Mouse (Mus musculus): ENCODE measurements around the gene Pi4ka. TPM values are rescaled to one million over a fixed set of nuclear protein-coding genes. Genes with fewer than 3 reads are reported as not detected.

Gene Pi4ka
- polyA plus RNA-seq, 1 experiment from 2014 or later = 35.5 TPM

GRCm38 (mm10) chr16:17267937-17268336 is 138.2 kb downstream of the Pi4ka start:
- Histone ChIP-seq H3K27me3 (no peaks in the 10 kb centered on the region), H3K4me3 (no peak overlapping the region), H3K4me1 (peaks cover 1% of the 10 kb centered on the region; the same call in 1 of the 2 replicates), H3K36me3 (peaks cover 1% of the 10 kb centered on the region; the same call in 1 of the 2 replicates), H3K9ac (no peak overlapping the region), H3K9me3 (peaks cover 6% of the 10 kb centered on the region; the same call in 1 of the 2 replicates), H3K27ac (no peak overlapping the region), H3K4me2 (no peak overlapping the region)
- ATAC-seq (ENCODE audit: insufficient number of reproducible peaks, insufficient read depth, low FRiP score, low TSS enrichment, low read depth) = no peak
- 77% methylated on average over 5 of the region's 5 CpGs for WGBS

- Histone ChIP-seq H3K9ac (no peak overlapping the region), H3K9me3 (peaks cover 6% of the 10 kb centered on the region; the same call in 1 of the 2 replicates)
These were observed 140.0 kb downstream of the Pi4ka start for GRCm38 (mm10) chr16:17266113-17266512.

GRCm38 (mm10) chr16:17261341-17261740 is 144.8 kb downstream of the Pi4ka start:
- Histone ChIP-seq H3K36me3 (peaks cover 57% of the 10 kb centered on the region), H3K27ac (no peak overlapping the region), H3K9me3 (no peaks in the 10 kb centered on the region), H3K4me2 (no peak overlapping the region), H3K27me3 (no peaks in the 10 kb centered on the region), H3K4me3 (no peak overlapping the region), H3K9ac (no peak overlapping the region), H3K4me1 (peaks cover 7% of the 10 kb centered on the region; the same call in 1 of the 2 replicates)
- 84% methylated on average over 1 of the region's 1 CpGs for WGBS
- ATAC-seq (ENCODE audit: insufficient number of reproducible peaks, insufficient read depth, low FRiP score, low TSS enrichment, low read depth) = no peak

More at GRCm38 (mm10) chr16:17266113-17266512, 140.0 kb downstream of the Pi4ka start:
- ATAC-seq (ENCODE audit: insufficient number of reproducible peaks, insufficient read depth, low FRiP score, low TSS enrichment, low read depth) = no peak
- Histone ChIP-seq H3K27me3 (no peaks in the 10 kb centered on the region), H3K27ac (no peak overlapping the region), H3K36me3 (peaks cover 15% of the 10 kb centered on the region), H3K4me3 (no peak overlapping the region), H3K4me1 (peaks cover 7% of the 10 kb centered on the region; the same call in 1 of the 2 replicates), H3K4me2 (no peak overlapping the region)
- 85% methylated on average over 3 of the region's 3 CpGs for WGBS

GRCm38 (mm10) chr16:17258917-17259316 is 147.2 kb downstream of the Pi4ka start:
- no peak overlapping the region for H3K27ac ChIP-seq
- 92% methylated on average over 12 of the region's 12 CpGs for WGBS
- H3K27me3 ChIP-seq = no peaks in the 10 kb centered on the region
- peaks cover 71% of the 10 kb centered on the region for H3K36me3 ChIP-seq
- no peak overlapping the region for H3K4me2 ChIP-seq
- no peak overlapping the region for H3K9ac ChIP-seq
- no peak for ATAC-seq (ENCODE audit: insufficient number of reproducible peaks, insufficient read depth, low FRiP score, low TSS enrichment, low read depth)
- H3K9me3 ChIP-seq = no peaks in the 10 kb centered on the region
- no peak overlapping the region for H3K4me3 ChIP-seq
- peaks cover 10% of the 10 kb centered on the region for H3K4me1 ChIP-seq

GRCm38 (mm10) chr16:17257359-17257821 is 148.7 kb downstream of the Pi4ka start:
- no peak for ATAC-seq (ENCODE audit: insufficient number of reproducible peaks, insufficient read depth, low FRiP score, low TSS enrichment, low read depth)
- H3K4me2 ChIP-seq = no peak overlapping the region
- no peaks in the 10 kb centered on the region for H3K9me3 ChIP-seq
- peaks cover 65% of the 10 kb centered on the region for H3K36me3 ChIP-seq
- no peak overlapping the region for H3K9ac ChIP-seq
- peaks cover 18% of the 10 kb centered on the region for H3K4me1 ChIP-seq
- H3K27ac ChIP-seq = no peak overlapping the region
- no peak overlapping the region for H3K4me3 ChIP-seq
- H3K27me3 ChIP-seq = no peaks in the 10 kb centered on the region
- 93% methylated on average over 9 of the region's 9 CpGs for WGBS

- 79% methylated on average over 2 of the region's 2 CpGs for WGBS
- no peak overlapping the region for H3K27ac ChIP-seq
- ATAC-seq (ENCODE audit: insufficient number of reproducible peaks, insufficient read depth, low FRiP score, low TSS enrichment, low read depth) = no peak
These were observed 150.8 kb downstream of the Pi4ka start for GRCm38 (mm10) chr16:17255270-17255669.

GRCm38 (mm10) chr16:17254005-17254597 is 152.0 kb downstream of the Pi4ka start:
- Histone ChIP-seq H3K4me1 (peaks cover 37% of the 10 kb centered on the region), H3K9me3 (no peaks in the 10 kb centered on the region), H3K27ac (no peak overlapping the region), H3K4me2 (no peak overlapping the region), H3K4me3 (no peak overlapping the region), H3K36me3 (peaks cover 38% of the 10 kb centered on the region), H3K27me3 (no peaks in the 10 kb centered on the region), H3K9ac (no peak overlapping the region)
- 30% methylated on average over 4 of the region's 4 CpGs for WGBS
- no peak for ATAC-seq (ENCODE audit: insufficient number of reproducible peaks, insufficient read depth, low FRiP score, low TSS enrichment, low read depth)

More at GRCm38 (mm10) chr16:17255270-17255669, 150.8 kb downstream of the Pi4ka start:
- peaks cover 50% of the 10 kb centered on the region for H3K36me3 ChIP-seq
- H3K9ac ChIP-seq = no peak overlapping the region
- no peak overlapping the region for H3K4me3 ChIP-seq
- H3K27me3 ChIP-seq = no peaks in the 10 kb centered on the region
- peaks cover 32% of the 10 kb centered on the region for H3K4me1 ChIP-seq
- H3K4me2 ChIP-seq = no peak overlapping the region
- no peaks in the 10 kb centered on the region for H3K9me3 ChIP-seq

GRCm38 (mm10) chr16:17252841-17253240 is 153.3 kb downstream of the Pi4ka start:
- Histone ChIP-seq H3K36me3 (peaks cover 26% of the 10 kb centered on the region), H3K9ac (no peak overlapping the region), H3K4me1 (peaks cover 44% of the 10 kb centered on the region), H3K9me3 (no peaks in the 10 kb centered on the region), H3K4me3 (no peak overlapping the region), H3K27ac (peak overlapping the region; percentile 44), H3K4me2 (no peak overlapping the region), H3K27me3 (no peaks in the 10 kb centered on the region)
- no peak for ATAC-seq (ENCODE audit: insufficient number of reproducible peaks, insufficient read depth, low FRiP score, low TSS enrichment, low read depth)
- 70% methylated on average over 7 of the region's 7 CpGs for WGBS

GRCm38 (mm10) chr16:17252086-17252726 is 153.9 kb downstream of the Pi4ka start:
- Histone ChIP-seq H3K4me1 (peaks cover 49% of the 10 kb centered on the region), H3K4me3 (no peak overlapping the region), H3K36me3 (peaks cover 19% of the 10 kb centered on the region), H3K27me3 (no peaks in the 10 kb centered on the region), H3K4me2 (no peak overlapping the region), H3K27ac (no peak overlapping the region), H3K9me3 (no peaks in the 10 kb centered on the region), H3K9ac (no peak overlapping the region)
- no peak for ATAC-seq (ENCODE audit: insufficient number of reproducible peaks, insufficient read depth, low FRiP score, low TSS enrichment, low read depth)
- 62% methylated on average over 3 of the region's 3 CpGs for WGBS

- no peak for ATAC-seq (ENCODE audit: insufficient number of reproducible peaks, insufficient read depth, low FRiP score, low TSS enrichment, low read depth)
- Histone ChIP-seq H3K4me2 (no peak overlapping the region), H3K4me3 (no peak overlapping the region), H3K27ac (no peak overlapping the region), H3K27me3 (no peaks in the 10 kb centered on the region), H3K9ac (no peak overlapping the region), H3K4me1 (peaks cover 49% of the 10 kb centered on the region), H3K9me3 (no peaks in the 10 kb centered on the region), H3K36me3 (peaks cover 14% of the 10 kb centered on the region)
- WGBS = 42% methylated on average over 3 of the region's 3 CpGs
These were observed 154.6 kb downstream of the Pi4ka start for GRCm38 (mm10) chr16:17251539-17251938.

GRCm38 (mm10) chr16:17249135-17249534 is 157.0 kb downstream of the Pi4ka start:
- Histone ChIP-seq H3K27ac (no peak overlapping the region), H3K4me3 (no peak overlapping the region), H3K36me3 (no peaks in the 10 kb centered on the region), H3K4me1 (peaks cover 48% of the 10 kb centered on the region), H3K9ac (no peak overlapping the region), H3K9me3 (no peaks in the 10 kb centered on the region), H3K27me3 (no peaks in the 10 kb centered on the region), H3K4me2 (no peak overlapping the region)
- no peak for ATAC-seq (ENCODE audit: insufficient number of reproducible peaks, insufficient read depth, low FRiP score, low TSS enrichment, low read depth)
- WGBS = 59% methylated on average over 6 of the region's 6 CpGs

GRCm38 (mm10) chr16:17247727-17248126 is 158.4 kb downstream of the Pi4ka start:
- peaks cover 43% of the 10 kb centered on the region for H3K4me1 ChIP-seq
- no peaks in the 10 kb centered on the region for H3K9me3 ChIP-seq
- no peak overlapping the region for H3K4me3 ChIP-seq
- H3K27ac ChIP-seq = no peak overlapping the region
- no peak overlapping the region for H3K9ac ChIP-seq
- no peaks in the 10 kb centered on the region for H3K27me3 ChIP-seq
- H3K4me2 ChIP-seq = no peak overlapping the region
- no peaks in the 10 kb centered on the region for H3K36me3 ChIP-seq
- 64% methylated on average over 4 of the region's 4 CpGs for WGBS
- no peak for ATAC-seq (ENCODE audit: insufficient number of reproducible peaks, insufficient read depth, low FRiP score, low TSS enrichment, low read depth)

Measured in embryonic facial prominence, embryonic 13.5 days (tissue).